Mouse (Mus musculus) CH12.LX (cell line): ENCODE results near the gene Dnah11. TPM values are rescaled to one million over a fixed set of nuclear protein-coding genes. Genes with fewer than 3 reads are reported as not detected.

Experiments
- DNase-seq: peaks from one replicate; pipeline ENCODE4 v3.0.0-alpha.2; 2013; ENCODE audit errors: extremely low read depth
- H3K27ac ChIP-seq: 2 replicates; pipeline ENCODE4 v1.5.1; 2012; ENCODE audit warnings: low read depth, mild to moderate bottlenecking, control low read depth, moderate library complexity; ENCODE audit not compliant: insufficient read depth
- H3K27me3 ChIP-seq: replicated peaks from 2 replicates; pipeline ENCODE3; 2012; ENCODE audit warnings: inconsistent platforms
- H3K36me3 ChIP-seq, 2 experiments: replicated peaks in 1 of 2; 2 replicates each; pipeline versions ENCODE3 to v1.6.1; 2012; ENCODE audit warnings: inconsistent platforms in 1 of 2, low read length in 1 of 2, mild to moderate bottlenecking in 1 of 2, mixed read lengths in 1 of 2, moderate library complexity in 1 of 2; ENCODE audit not compliant: control insufficient read depth in 1 of 2, insufficient read depth in 1 of 2
- H3K4me1 ChIP-seq, 2 experiments: 2 replicates each; pipeline ENCODE4 v1.6.1; 2012; ENCODE audit warnings: inconsistent platforms in 1 of 2, moderate library complexity in 1 of 2; ENCODE audit not compliant: insufficient read depth in 2 of 2, control insufficient read depth in 1 of 2
- H3K4me2 ChIP-seq: 2 replicates; pipeline ENCODE4 v1.6.1; 2012; ENCODE audit warnings: low read depth, mild to moderate bottlenecking, control low read depth; ENCODE audit not compliant: poor library complexity, insufficient read depth, severe bottlenecking
- H3K4me3 ChIP-seq, 3 experiments: fragments of 150-350 bp in 1 of 3; sonication (generic) in 1 of 3; replicated peaks in 1 of 3; 2 replicates each; pipeline versions ENCODE3 to v1.5.1; 2011 to 2012; ENCODE audit warnings: low read depth in 2 of 3, low read length in 2 of 3, mild to moderate bottlenecking in 2 of 3, moderate library complexity in 2 of 3, control low read depth in 1 of 3, improper control_type of control experiment in 1 of 3, inconsistent platforms in 1 of 3, mixed read lengths in 1 of 3; ENCODE audit not compliant: poor library complexity in 1 of 3
- H3K79me2 ChIP-seq: replicated peaks from 2 replicates; pipeline ENCODE4 v1.6.1; 2012; ENCODE audit warnings: mild to moderate bottlenecking, moderate library complexity; ENCODE audit not compliant: control insufficient read depth, poor library complexity, insufficient read depth, severe bottlenecking; ENCODE audit errors: extremely low read depth
- H3K9ac ChIP-seq: 2 replicates; pipeline ENCODE4 v1.6.1; 2012; ENCODE audit warnings: low read depth, mild to moderate bottlenecking, control low read depth, moderate library complexity; ENCODE audit not compliant: insufficient read depth
- H3K9me3 ChIP-seq: replicated peaks from 2 replicates; pipeline ENCODE3; 2012; ENCODE audit warnings: low read length, inconsistent platforms, mixed read lengths
- CHD1 ChIP-seq: IDR thresholded peaks from 2 replicates; pipeline ENCODE4 v1.6.1; 2012; ENCODE audit warnings: low read depth, low read length, improper control_type of control experiment, inconsistent platforms
- CTCF ChIP-seq, 2 experiments: IDR thresholded peaks in 1 of 2; conservative IDR thresholded peaks in 1 of 2; 2 replicates each; pipeline ENCODE4 v1.5.1; 2011 to 2012; ENCODE audit warnings: low read depth in 2 of 2, low read length in 2 of 2, improper control_type of control experiment in 1 of 2, inconsistent platforms in 1 of 2, mild to moderate bottlenecking in 1 of 2, moderate library complexity in 1 of 2
- E2F4 ChIP-seq: IDR thresholded peaks from 2 replicates; pipeline ENCODE4 v1.6.1; 2011; ENCODE audit warnings: low read depth, low read length, improper control_type of control experiment; ENCODE audit not compliant: insufficient replicate concordance
- ELF1 ChIP-seq: IDR thresholded peaks from 2 replicates; pipeline ENCODE4 v1.6.1; 2014; ENCODE audit warnings: low read depth, mild to moderate bottlenecking, inconsistent platforms, low read length, improper control_type of control experiment
- EP300 ChIP-seq: IDR thresholded peaks from 2 replicates; pipeline ENCODE4 v1.6.1; 2011; ENCODE audit warnings: low read length, improper control_type of control experiment
- ETS1 ChIP-seq: conservative IDR thresholded peaks from 2 replicates; pipeline ENCODE4 v1.6.1; 2012; ENCODE audit warnings: low read depth, mild to moderate bottlenecking, inconsistent platforms, low read length, improper control_type of control experiment, moderate library complexity
- GABPA ChIP-seq: IDR thresholded peaks from 2 replicates; pipeline ENCODE4 v1.6.1; 2012; ENCODE audit warnings: low read depth, low read length, improper control_type of control experiment, inconsistent platforms; ENCODE audit not compliant: insufficient replicate concordance
- HCFC1 ChIP-seq: IDR thresholded peaks from 2 replicates; pipeline ENCODE4 v1.6.1; 2012; ENCODE audit warnings: low read depth, mild to moderate bottlenecking, inconsistent platforms, low read length, improper control_type of control experiment
- JUN ChIP-seq: IDR thresholded peaks from 2 replicates; pipeline ENCODE4 v1.6.1; 2011; ENCODE audit warnings: low read depth, mild to moderate bottlenecking, low read length, improper control_type of control experiment, moderate library complexity; ENCODE audit not compliant: insufficient read depth
- JUND ChIP-seq: conservative IDR thresholded peaks from 2 replicates; pipeline ENCODE4 v1.6.1; 2011; ENCODE audit warnings: low read depth, low read length, improper control_type of control experiment
- KAT2A ChIP-seq: IDR thresholded peaks from 2 replicates; pipeline ENCODE4 v1.6.1; 2012; ENCODE audit warnings: low read length, improper control_type of control experiment, inconsistent platforms; ENCODE audit not compliant: insufficient replicate concordance
- MAFK ChIP-seq: IDR thresholded peaks from 2 replicates; pipeline ENCODE4 v1.6.1; 2011; ENCODE audit warnings: low read length, improper control_type of control experiment; ENCODE audit not compliant: insufficient replicate concordance
- MAZ ChIP-seq: IDR thresholded peaks from 2 replicates; pipeline ENCODE4 v1.6.1; 2012; ENCODE audit warnings: low read depth, mild to moderate bottlenecking, inconsistent platforms, low read length, improper control_type of control experiment, moderate library complexity
- MXI1 ChIP-seq: IDR thresholded peaks from 2 replicates; pipeline ENCODE4 v1.6.1; 2011; ENCODE audit warnings: mild to moderate bottlenecking, low read depth, low read length, improper control_type of control experiment
- MYC ChIP-seq: IDR thresholded peaks from 2 replicates; pipeline ENCODE4 v1.6.1; 2011; ENCODE audit warnings: low read depth, mild to moderate bottlenecking, improper control_type of control experiment, low read length
- NELFE ChIP-seq: IDR thresholded peaks from 2 replicates; pipeline ENCODE4 v1.6.1; 2011; ENCODE audit warnings: low read depth, low read length, improper control_type of control experiment
- POLR2A ChIP-seq: IDR thresholded peaks from 2 replicates; pipeline ENCODE4 v1.6.1; 2011; ENCODE audit warnings: low read depth, mild to moderate bottlenecking, improper control_type of control experiment, low read length
- RAD21 ChIP-seq: IDR thresholded peaks from 2 replicates; pipeline ENCODE4 v1.6.1; 2011; ENCODE audit warnings: low read depth, mild to moderate bottlenecking, low read length, improper control_type of control experiment, moderate library complexity
- RCOR1 ChIP-seq: conservative IDR thresholded peaks from 2 replicates; pipeline ENCODE4 v1.6.1; 2012; ENCODE audit warnings: low read depth, mild to moderate bottlenecking, inconsistent platforms, low read length, improper control_type of control experiment
- SMC3 ChIP-seq: IDR thresholded peaks from 2 replicates; pipeline ENCODE4 v1.6.1; 2011; ENCODE audit warnings: low read depth, low read length, improper control_type of control experiment
- TBP ChIP-seq: conservative IDR thresholded peaks from 2 replicates; pipeline ENCODE4 v1.6.1; 2011; ENCODE audit warnings: low read depth, low read length, improper control_type of control experiment
- TCF12 ChIP-seq: IDR thresholded peaks from 2 replicates; pipeline ENCODE4 v1.6.1; 2014; ENCODE audit warnings: low read depth, mild to moderate bottlenecking, inconsistent platforms, low read length, improper control_type of control experiment
- USF2 ChIP-seq: conservative IDR thresholded peaks from 2 replicates; pipeline ENCODE4 v1.6.1; 2011; ENCODE audit warnings: low read depth, low read length, improper control_type of control experiment
- ZKSCAN1 ChIP-seq: IDR thresholded peaks from 2 replicates; pipeline ENCODE4 v1.6.1; 2012; ENCODE audit warnings: low read depth, inconsistent platforms, low read length, improper control_type of control experiment, borderline replicate concordance
- ZMIZ1 ChIP-seq: IDR thresholded peaks from 2 replicates; pipeline ENCODE4 v1.6.1; 2012; ENCODE audit warnings: low read depth, mild to moderate bottlenecking, inconsistent platforms, low read length, improper control_type of control experiment
- ZNF384 ChIP-seq: IDR thresholded peaks from 2 replicates; pipeline ENCODE4 v1.6.1; 2012; ENCODE audit warnings: low read depth, low read length, improper control_type of control experiment, inconsistent platforms
- dilution Hi-C: fragments of 300-500 bp; cut with MboI; formaldehyde crosslinking; loops from 2 replicates; pipeline ENCODE4 v1.14.3; 2020; ENCODE audit warnings: low sequenced_read_pairs; ENCODE audit not compliant: extremely low pct_unique_long_range_greater_than_20kb, extremely low pct_ligation_motif_present
- in situ Hi-C: fragments of 300-500 bp; cut with MboI; formaldehyde crosslinking; loops from 3 replicates; pipeline ENCODE4 v1.14.3; 2019; ENCODE audit warnings: low sequenced_read_pairs, low pct_ligation_motif_present, low pct_unique_long_range_greater_than_20kb, mixed read lengths
- polyA plus RNA-seq: library from polyadenylated mRNA; unstranded; fragments of >175 nt; gene quantifications from 2 replicates; pipeline ENCODE4 v1.2.1, GENCODE M21; 2012; ENCODE audit warnings: low read depth; ENCODE audit not compliant: insufficient read length
- total RNA-seq, 2 experiments: library from RNA; depleted of rRNA; stranded (reverse); fragments of 300-350 nt in 1 of 2; fragments of >200 nt in 1 of 2; gene quantifications; 2 replicates each; pipeline ENCODE4 v1.2.3; 2012 to 2014

The Dnah11 gene
- total and polyA plus RNA-seq, 3 experiments, result 0.85 to 2.5 (median 1.2) TPM

GRCm38 (mm10) chr12:118107719-118108118 lies 91.1 kb downstream of the Dnah11 start:
- Histone ChIP-seq H3K27me3 (no peaks in the 10 kb centered on the region), H3K9ac (no peak overlapping the region), H3K36me3 (no peaks in the 10 kb centered on the region), H3K27ac (no peak overlapping the region), H3K4me3 (no peak overlapping the region), H3K79me2 (no peaks in the 10 kb centered on the region), H3K4me1 (peaks cover 0 to 10% of the 10 kb centered on the region in 2 experiments; a peak in 1 of 4 replicates), H3K9me3 (no peaks in the 10 kb centered on the region), H3K4me2 (no peak overlapping the region)
- dilution Hi-C loops, result no loop called here
- in situ Hi-C loops, result no loop called here
- no peak for DNase-seq
- TF ChIP-seq JUND (no peak), HCFC1 (no peak), SMC3 (no peak), USF2 (no peak), ELF1 (no peak), EP300 (no peak), E2F4 (no peak), ZMIZ1 (no peak), MAZ (no peak), NELFE (no peak), MYC (no peak), RCOR1 (no peak), ZNF384 (no peak), TBP (no peak), CTCF (conservative IDR thresholded peaks at IDR 0.05 in 1 of 2, IDR thresholded peaks at IDR 0.05 in 1 of 2; ENCODE audit: low read depth in 2 of 2, low read length in 2 of 2) (no peak), ETS1 (no peak), GABPA (no peak), CHD1 (no peak), POLR2A (no peak)

GRCm38 (mm10) chr12:118104520-118104919 lies 94.3 kb downstream of the Dnah11 start:
- Histone ChIP-seq H3K4me3 (no peak overlapping the region), H3K4me2 (no peak overlapping the region), H3K27me3 (no peaks in the 10 kb centered on the region), H3K27ac (no peak overlapping the region), H3K79me2 (no peaks in the 10 kb centered on the region), H3K36me3 (no peaks in the 10 kb centered on the region), H3K4me1 (no peaks in the 10 kb centered on the region; a peak in 1 of 4 replicates), H3K9me3 (no peaks in the 10 kb centered on the region), H3K9ac (no peak overlapping the region)
- dilution Hi-C loops, result no loop called here
- TF ChIP-seq MYC, result no peak
- no peak for TF ChIP-seq SMC3
- no peak for TF ChIP-seq ETS1
- no peak for TF ChIP-seq KAT2A
- no peak for TF ChIP-seq JUN
- TF ChIP-seq MAZ, result no peak
- TF ChIP-seq CHD1, result no peak
- no peak for TF ChIP-seq E2F4
- no peak for TF ChIP-seq ZNF384
- TF ChIP-seq MAFK, result no peak
- TF ChIP-seq ZKSCAN1, result no peak
- TF ChIP-seq RAD21, result no peak
- no peak for TF ChIP-seq TCF12
- TF ChIP-seq MXI1, result no peak
- in situ Hi-C loops, result no loop called here
- DNase-seq, result no peak
